Mouse (Mus musculus): ENCODE measurements at regions not wholly inside any gene's neighbourhood (a gene's known extent, or its start where the extent isn't known, plus 50 kb on each side); places are given as distances from the start of the nearest gene placed in this dataset.
A peak's percentile ranks its signal among the peaks of the same experiment; 100 is the strongest.

GRCm38 (mm10) chr10:21218431-21218830, 57.6 kb upstream of the Myb start:
- intact Hi-C loops (cut with DNase I) = no loop called here
- no peak for DNase-seq

- DNase-seq = no peak
- intact Hi-C loops (cut with DNase I) = no loop called here
These were observed 60.0 kb upstream of the Myb start for GRCm38 (mm10) chr10:21220795-21221194.

GRCm38 (mm10) chr10:21221290-21221926, 60.6 kb upstream of the Myb start:
- DNase-seq = no peak
- intact Hi-C loops (cut with DNase I) = no loop called here

- peak in 1 of 2 experiments; percentile 7 for DNase-seq
- intact Hi-C loops (cut with DNase I) = no loop called here
These were observed 61.6 kb upstream of the Myb start for GRCm38 (mm10) chr10:21222104-21223034.

- intact Hi-C loops (cut with DNase I) = no loop called here
- DNase-seq = no peak
These were observed 62.5 kb upstream of the Myb start for GRCm38 (mm10) chr10:21223104-21223910.

- intact Hi-C loops (cut with DNase I) = no loop called here
- no peak for DNase-seq
These were observed 63.4 kb upstream of the Myb start for GRCm38 (mm10) chr10:21224229-21224628.

GRCm38 (mm10) chr10:21226210-21226609, 65.4 kb upstream of the Myb start:
- DNase-seq = no peak
- intact Hi-C loops (cut with DNase I) = no loop called here

- DNase-seq = no peak
- intact Hi-C loops (cut with DNase I) = no loop called here
These were observed 67.0 kb upstream of the Myb start for GRCm38 (mm10) chr10:21227764-21228163.

GRCm38 (mm10) chr10:21228557-21228956, 67.2 kb upstream of the Hbs1l start:
- intact Hi-C loops (cut with DNase I) = no loop called here
- no peak for DNase-seq

GRCm38 (mm10) chr10:21235172-21235571, 60.6 kb upstream of the Hbs1l start:
- peak in 1 of 2 experiments; percentile 6 for DNase-seq
- intact Hi-C loops (cut with DNase I) = no loop called here

GRCm38 (mm10) chr10:21237000-21237399, 58.8 kb upstream of the Hbs1l start:
- intact Hi-C loops (cut with DNase I) = no loop called here
- no peak for DNase-seq

- intact Hi-C loops (cut with DNase I) = no loop called here
- no peak for DNase-seq
These were observed 56.3 kb upstream of the Hbs1l start for GRCm38 (mm10) chr10:21239451-21239850.

- intact Hi-C loops (cut with DNase I) = no loop called here
- no peak for DNase-seq
These were observed 54.1 kb upstream of the Hbs1l start for GRCm38 (mm10) chr10:21241557-21242222.

- no peak for DNase-seq
- intact Hi-C loops (cut with DNase I) = no loop called here
These were observed 53.1 kb upstream of the Hbs1l start for GRCm38 (mm10) chr10:21242471-21243231.

GRCm38 (mm10) chr10:21244849-21245453, 50.8 kb upstream of the Hbs1l start:
- intact Hi-C loops (cut with DNase I) = no loop called here
- no peak for DNase-seq

GRCm38 (mm10) chr10:21245558-21245957, 50.2 kb upstream of the Hbs1l start:
- no peak for DNase-seq
- intact Hi-C loops (cut with DNase I) = no loop called here
